Mouse (Mus musculus) adrenal gland (tissue): ENCODE data around the gene Adamts2.

Source experiments
- intact Hi-C: fragments of 180-260 bp; cut with DNase I; formaldehyde crosslinking; loops from one replicate; pipeline ENCODE4 v1.15.1; 2025
- long read RNA-seq, 2 experiments: library from polyadenylated mRNA; unstranded; transcript quantifications; one replicate each; pipeline ENCODE4 v2.0.0; 2020; ENCODE audit warnings: borderline replicate concordance in 1 of 2; ENCODE audit not compliant: insufficient replicate concordance in 1 of 2

Adamts2 gene
- long read RNA-seq, experiment 1, full-length matches to known transcripts = 1 of 5 reads
- long read RNA-seq, experiment 1, partial matches to known transcripts = 1 of 5 reads
- long read RNA-seq, experiment 1, other reads (novel, unspliced or antisense) = 3 of 5 reads
- long read RNA-seq, experiment 2, full-length matches to known transcripts = 3 of 6 reads
- long read RNA-seq, experiment 2, partial matches to known transcripts = 2 of 6 reads
- long read RNA-seq, experiment 2, other reads (novel, unspliced or antisense) = 1 of 6 reads

DNA sequence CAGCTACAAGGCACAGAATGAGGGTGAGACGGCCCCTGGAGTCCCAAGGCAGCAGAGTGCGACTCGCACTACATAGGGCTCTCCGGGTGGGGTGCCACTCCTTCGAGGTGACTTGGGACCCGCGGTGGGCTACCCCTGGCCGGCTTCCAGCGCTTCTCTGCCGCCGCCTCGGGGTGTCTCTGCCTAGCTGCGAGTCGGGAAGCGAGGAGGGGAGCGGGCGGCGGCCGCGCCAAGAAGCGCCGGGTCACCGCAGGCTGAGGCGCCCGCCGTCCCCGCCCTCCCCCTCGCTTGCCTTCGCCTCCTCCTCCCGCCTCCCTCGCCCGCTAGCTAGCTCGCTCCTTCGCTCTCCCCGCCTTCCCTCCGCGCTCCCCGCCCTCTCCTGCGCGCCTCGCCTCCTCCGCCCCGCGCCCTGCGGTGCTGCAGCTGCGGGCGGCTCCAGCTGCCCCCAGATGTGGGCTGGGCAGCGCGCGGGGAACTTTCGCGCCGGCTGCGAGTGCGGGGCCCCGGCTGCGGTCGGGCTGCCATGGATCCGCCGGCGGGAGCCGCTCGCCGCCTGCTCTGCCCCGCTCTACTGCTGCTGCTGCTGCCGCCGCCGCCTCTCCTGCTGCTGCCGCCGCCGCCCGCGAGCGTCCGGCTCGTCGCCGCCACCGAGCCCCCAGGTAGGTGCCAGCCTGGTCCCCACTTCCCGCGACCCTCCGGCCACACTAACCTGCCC is at the start of gene Adamts2:
Gene Adamts2 (plus strand): TSS at position 444 of the 715 bp plus-strand sequence.
- intact Hi-C loops = no loop called here

DNA sequence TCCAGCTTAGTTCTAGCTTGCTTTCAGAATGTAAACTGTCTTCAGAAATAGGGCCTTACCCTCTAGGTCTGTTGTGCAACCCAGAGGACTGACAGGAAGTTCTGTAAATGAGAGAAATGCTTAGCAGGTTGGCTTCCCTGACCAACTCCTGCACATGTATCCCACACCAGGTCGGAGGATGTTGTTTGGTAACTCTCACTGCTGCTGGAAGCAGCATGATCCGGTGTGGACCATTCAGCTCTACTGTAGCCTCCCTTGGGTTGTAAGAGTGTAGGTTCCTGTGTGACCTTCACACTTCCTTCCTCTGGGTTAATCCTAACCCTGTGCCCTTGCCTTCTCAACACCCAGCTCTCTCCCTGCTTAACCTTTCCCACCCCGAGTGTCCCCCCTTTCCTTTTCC is 44.8 kb upstream of the Adamts2 start:
- intact Hi-C loops = loop anchor here (5.0 kb wide), 1 partner anchor 130 kb away; no protein-coding TSS in a partner anchor

- intact Hi-C loops = loop anchor here (2.0 to 5.0 kb wide), 2 partner anchors 128 to 210 kb away; no protein-coding TSS in a partner anchor
Measured at GRCm38 (mm10) chr11:50559108-50559507, 42.8 kb upstream of the Adamts2 start.

DNA sequence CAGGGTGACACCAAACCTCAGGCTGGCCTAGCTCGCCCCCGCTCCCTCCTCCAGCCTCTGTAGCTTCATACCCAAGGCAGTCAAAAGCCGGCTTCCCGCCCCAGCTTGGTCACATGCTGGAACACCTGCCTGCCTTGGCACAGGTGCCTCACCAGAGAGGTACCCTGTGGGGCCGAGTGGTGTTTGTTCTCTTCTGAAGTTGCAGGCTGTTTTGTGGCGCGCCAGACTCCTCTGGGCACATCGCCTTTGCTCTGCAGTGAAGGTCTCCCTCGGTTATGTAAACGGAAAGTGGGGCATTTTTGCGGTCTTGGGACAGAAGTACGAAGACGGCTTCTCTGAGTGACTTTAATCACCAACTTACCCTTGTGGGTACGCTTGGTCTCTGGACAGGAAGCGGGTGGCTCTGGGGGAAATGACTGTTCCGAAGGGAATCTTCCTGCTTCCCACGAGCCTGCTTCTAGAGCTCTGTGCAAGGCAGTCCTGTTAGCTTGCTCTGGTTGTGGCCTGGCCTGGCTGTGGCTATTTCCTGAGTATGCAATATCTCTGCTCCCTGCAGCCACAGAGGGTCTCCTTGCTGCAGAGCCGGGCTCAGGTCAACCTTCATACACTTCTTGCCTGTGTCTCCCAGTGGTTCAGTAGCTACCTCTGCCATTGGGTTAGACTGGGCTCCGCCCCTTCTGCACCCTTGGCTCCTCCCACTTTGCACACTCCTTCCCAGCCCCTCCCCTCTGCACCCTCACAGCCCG is 36.2 kb upstream of the Adamts2 start:
- intact Hi-C loops = loop anchor here (10.0 kb wide), 1 partner anchor 121 kb away; no protein-coding TSS in a partner anchor

DNA sequence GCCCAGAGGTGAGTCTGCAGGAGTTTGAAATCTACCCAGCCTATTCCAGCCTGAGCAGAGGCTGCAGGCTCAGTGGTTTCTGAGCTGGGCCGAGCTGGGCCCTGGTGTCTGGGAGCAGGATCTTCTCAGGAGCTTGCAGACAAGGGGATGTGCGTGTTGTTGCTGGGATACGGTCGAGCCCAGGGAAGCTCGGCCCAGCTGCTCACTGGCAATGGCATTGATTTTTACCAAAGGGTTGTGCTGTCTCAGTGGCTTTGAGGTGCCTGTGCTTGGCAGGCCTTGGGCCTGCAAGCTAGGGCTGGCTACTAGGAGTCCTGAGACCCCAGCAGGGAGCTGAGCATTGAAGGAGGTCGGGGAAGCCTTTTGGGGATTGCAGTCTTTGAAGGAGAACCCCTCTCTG is 30.4 kb upstream of the Adamts2 start:
- intact Hi-C loops = no loop called here

GRCm38 (mm10) chr11:50576521-50576920 is 25.4 kb upstream of the Adamts2 start:
- intact Hi-C loops = no loop called here

DNA sequence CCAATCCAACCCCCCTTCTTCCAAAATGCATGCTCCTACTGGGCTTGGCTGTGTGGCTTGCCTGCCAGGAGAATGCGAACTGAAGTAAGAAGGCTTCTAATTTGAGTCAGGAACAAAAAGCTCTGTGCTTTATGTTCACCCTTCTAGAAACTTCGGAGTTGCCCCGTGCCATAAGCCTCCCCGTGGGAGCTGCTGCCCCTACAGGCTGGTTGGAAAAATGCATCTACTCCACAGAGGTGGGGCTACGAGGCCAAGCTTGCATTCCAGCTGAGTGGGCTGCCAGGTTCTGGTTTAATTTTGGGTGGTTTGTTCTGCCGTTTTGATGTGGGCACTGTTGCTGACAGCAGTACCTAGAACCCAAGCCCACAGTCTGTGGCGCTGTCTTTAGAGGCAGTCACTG is 14.9 kb upstream of the Adamts2 start:
- intact Hi-C loops = no loop called here

GRCm38 (mm10) chr11:50587787-50588186 is 14.1 kb upstream of the Adamts2 start:
- intact Hi-C loops = no loop called here

GRCm38 (mm10) chr11:50589060-50589459 is 12.8 kb upstream of the Adamts2 start:
- intact Hi-C loops = no loop called here

DNA sequence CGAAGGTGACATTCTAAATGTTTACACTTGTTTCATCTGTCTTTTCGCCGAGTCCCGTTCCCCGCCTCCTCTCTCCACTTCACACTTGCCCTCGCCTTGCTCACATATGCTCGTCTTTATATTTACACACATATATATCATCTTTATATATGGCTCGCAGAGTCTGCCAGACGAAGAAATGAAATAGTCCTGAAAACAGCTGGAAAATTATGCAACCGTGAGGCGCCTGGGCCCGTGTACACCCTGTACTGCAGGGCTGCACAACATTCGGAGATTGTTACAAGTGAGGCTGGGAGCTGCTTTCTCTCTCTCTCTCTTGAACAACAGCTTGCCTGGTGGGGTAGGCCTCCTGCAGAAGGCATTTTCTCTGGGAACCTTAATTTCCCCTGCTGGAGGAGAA is 10.8 kb upstream of the Adamts2 start:
- intact Hi-C loops = no loop called here

DNA sequence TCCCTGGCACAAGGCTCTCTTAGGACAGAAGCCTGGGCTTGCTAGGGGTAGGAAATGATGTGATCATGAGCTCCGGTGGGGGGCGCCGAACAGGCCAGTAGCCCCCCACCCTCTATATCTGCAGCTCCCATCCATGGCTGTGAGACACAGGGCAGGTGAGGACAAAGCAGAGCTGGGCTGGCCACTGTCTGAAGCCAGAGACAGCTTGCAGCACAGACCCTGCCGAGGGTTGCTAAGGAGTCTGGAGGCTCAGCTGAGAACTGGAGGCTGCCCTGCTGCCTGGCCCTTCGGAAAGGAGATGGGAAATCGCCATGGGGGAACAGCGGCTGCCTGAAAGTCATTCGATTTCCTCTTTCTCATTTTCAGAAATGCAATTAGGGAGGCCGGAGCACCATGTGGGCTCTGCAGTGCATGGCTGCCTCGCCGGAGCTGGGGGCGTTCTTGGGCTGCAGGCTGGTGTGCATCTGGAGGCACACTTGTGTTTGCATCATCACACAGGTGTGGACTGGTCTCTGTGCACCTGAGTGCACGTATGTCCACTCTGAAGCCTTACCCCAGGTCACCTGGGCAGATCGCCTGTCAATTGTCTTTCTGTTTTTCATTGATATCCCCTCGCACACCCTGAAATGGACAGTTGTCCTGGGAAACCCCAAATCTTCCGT is 8.9 kb upstream of the Adamts2 start:
- intact Hi-C loops = no loop called here

DNA sequence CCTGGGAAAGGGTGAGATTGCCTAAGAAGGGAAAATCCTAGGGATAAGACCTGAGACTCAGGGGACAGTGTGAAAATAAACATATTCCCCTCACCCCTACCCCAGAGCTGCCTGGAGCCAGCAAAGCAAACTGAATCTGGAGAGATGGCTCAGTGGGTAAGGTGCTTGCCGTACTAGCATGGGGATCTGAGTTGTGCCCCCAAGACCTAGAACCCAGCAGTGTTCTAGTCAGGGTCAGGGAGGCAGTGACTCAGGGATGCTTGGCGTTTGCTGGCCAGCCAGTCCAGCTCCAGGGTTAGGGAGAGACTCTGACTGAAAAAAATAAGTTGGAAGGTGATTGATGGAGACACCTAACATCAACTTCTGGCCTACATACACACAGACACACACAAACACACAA is 5.3 kb upstream of the Adamts2 start:
- intact Hi-C loops = no loop called here

DNA sequence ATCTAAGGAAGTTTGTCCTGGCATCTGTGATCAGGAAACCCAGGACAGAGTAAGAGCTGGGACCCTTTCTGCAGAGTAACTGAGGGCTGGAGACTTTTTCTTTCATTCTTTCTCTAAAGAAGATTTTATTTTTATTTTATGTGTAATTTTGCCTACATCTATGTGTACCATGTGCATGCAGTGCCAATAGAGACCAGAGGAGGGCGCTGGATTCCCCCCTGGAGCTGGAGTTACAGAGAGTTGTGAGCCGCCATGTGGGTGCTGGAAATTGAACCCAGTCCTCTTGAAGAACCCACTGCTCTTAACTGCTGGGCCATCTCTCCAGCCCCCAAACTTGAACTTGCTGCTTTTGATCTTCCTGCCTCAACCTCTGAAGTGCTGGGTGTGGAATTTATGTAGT is 2.7 kb upstream of the Adamts2 start:
- intact Hi-C loops = no loop called here

DNA sequence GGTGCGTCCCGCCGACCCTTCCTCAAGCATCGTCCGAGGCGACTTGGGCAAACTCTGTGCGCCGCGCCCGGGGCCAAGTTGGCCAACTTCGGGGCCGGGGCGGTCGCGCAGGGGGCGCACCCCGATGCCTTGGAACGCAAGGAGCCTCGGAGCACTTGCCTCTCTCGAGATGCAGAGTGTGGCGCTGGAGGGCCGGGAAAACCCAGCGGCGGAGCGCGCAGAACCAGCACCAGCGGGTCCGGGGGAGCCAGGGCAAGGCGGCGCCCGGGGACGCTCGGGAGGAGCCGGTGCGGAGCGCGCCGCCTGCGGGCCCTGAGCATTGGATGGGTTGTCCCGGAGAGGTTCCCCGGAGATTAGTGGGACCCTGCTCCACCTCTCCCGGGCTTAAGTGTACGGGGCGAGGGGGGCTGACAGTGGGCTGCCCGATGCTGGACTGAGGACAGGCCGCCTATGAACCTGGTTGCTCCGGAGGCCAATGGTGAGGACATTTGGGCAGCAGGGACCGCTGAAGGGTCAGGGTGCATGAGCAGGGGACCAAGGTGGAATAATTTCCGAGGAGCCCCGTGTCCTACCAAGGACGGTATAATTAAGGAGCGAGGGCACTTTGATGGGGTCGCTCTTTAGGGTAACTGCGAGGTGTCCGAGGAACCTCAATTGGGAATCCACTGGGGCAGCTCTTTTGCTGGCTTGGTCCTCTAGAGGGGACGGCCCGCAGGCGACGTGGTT is 635 bp downstream of the Adamts2 start:
- intact Hi-C loops = no loop called here

- intact Hi-C loops = no loop called here
Measured at GRCm38 (mm10) chr11:50603082-50603910, 1.4 kb downstream of the Adamts2 start.

- intact Hi-C loops = no loop called here
Measured at GRCm38 (mm10) chr11:50604371-50604770, 2.5 kb downstream of the Adamts2 start.

- intact Hi-C loops = no loop called here
Measured at GRCm38 (mm10) chr11:50611181-50611580, 9.3 kb downstream of the Adamts2 start.

DNA sequence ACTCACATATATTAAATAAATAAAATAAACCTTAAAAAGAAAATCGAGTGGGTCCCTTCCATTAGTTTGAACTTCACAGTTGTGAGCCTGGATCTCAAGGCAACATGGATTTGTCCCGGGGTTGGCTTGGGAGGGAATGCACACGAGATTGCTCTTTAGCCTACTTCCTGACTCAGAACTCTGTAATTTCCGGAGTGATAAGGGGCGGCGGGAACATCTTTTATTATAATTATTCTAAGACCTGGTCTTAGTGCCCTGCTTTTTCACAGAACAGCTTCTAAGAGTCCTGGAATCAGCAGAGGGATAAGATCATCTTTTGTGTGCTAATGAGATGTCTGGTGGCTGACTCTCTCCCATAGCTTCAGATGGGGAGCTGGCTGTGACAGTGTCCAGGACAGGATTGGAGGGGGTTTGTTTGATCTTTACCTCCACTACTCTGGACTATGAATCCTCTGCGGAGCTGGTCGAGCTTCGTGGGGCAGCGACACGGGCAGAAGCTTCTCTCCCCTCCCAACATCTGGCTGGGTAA is 15.2 kb downstream of the Adamts2 start:
- intact Hi-C loops = no loop called here

DNA sequence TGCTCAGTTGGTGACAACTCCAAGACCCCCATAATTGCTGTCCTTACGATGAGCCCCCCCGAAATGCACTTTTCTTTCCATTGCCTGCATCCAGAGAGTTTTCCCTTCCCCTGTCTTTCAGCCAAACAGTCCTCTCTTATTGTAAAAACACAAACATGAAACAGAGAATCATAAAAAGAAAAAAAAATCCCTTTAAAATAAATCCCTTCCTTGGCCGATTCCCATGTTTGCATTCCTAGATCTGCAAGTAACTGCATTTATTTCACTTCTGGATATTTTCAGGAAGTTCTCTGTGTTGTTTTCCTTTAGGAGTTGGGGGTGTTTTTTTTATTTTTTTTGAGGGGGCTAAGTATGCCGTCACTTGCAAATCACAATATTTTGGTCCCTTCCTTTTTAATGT is 19.0 kb downstream of the Adamts2 start:
- intact Hi-C loops = no loop called here

- intact Hi-C loops = no loop called here
Measured at GRCm38 (mm10) chr11:50621364-50621763, 19.5 kb downstream of the Adamts2 start.
